Mouse (Mus musculus): ENCODE measurements around the gene 9230112D13Rik.

- TF ChIP-seq CTCF (conservative IDR thresholded peaks at IDR 0.05; ENCODE audit: low read length) (no peak), POU5F1 (IDR thresholded peaks at IDR 0.05; ENCODE audit: borderline replicate concordance, low read length) (no peak)
Measured at GRCm38 (mm10) chr14:34490965-34491364, 31.6 kb downstream of the 9230112D13Rik start.
